Mouse (Mus musculus) neutrophil, adult 5-6 weeks (primary cell): ENCODE measurements around the gene Dyrk2. TPM values are rescaled to one million over a fixed set of nuclear protein-coding genes. Genes with fewer than 3 reads are reported as not detected.

Experiments
- ATAC-seq: fragments of 151-379, 151-347 bp; 2 replicates; pipeline ENCODE4 v1.8.0; 2017; ENCODE audit warnings: mild to moderate bottlenecking, moderate TSS enrichment; ENCODE audit not compliant: insufficient number of reproducible peaks, poor library complexity, low FRiP score, severe bottlenecking; ENCODE audit errors: extremely low read depth
- total RNA-seq: library from RNA; stranded (forward); fragments of 200-1000 nt; gene quantifications from 2 replicates; pipeline ENCODE4 v1.2.3, GENCODE M21; 2017

Dyrk2 gene
- 36.1 and 52.7 TPM in 2 replicates for total RNA-seq

GRCm38 (mm10) chr10:118870201-118870980 lies at the start of gene Dyrk2:
Dyrk2 (minus strand) TSS chr10:118870209.
- no peak for ATAC-seq

- ATAC-seq = no peak
Measured at GRCm38 (mm10) chr10:118902625-118903024, 32.6 kb upstream of the Dyrk2 start.

GRCm38 (mm10) chr10:118893645-118894044 lies 23.6 kb upstream of the Dyrk2 start:
- ATAC-seq = no peak

GRCm38 (mm10) chr10:118884126-118884525 lies 14.1 kb upstream of the Dyrk2 start:
- 0 out of 2 replicates have a peak, but pooled peaks have one; percentile 2 for ATAC-seq

DNA sequence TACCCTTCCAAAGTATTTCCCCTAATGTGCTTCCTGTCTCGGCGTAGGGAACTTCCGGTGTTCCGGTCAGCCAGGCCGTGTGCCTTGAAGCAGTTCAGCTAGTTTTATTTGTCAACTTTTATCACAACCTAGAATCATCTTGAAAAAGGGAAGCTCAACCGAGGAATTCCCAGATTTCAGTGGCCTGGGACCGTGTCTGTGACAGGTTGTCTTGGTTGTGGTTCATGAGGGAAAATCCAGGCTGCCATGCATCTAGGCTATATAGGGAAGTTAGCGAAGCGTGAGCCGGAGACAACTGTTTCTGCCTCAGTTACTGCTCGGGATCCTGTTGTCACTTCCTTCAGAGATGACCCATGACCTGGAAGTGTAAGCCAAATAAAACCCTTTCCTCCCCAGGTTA lies 13.3 kb upstream of the Dyrk2 start:
- ATAC-seq = no peak

GRCm38 (mm10) chr10:118882258-118882885 lies 12.4 kb upstream of the Dyrk2 start:
- peak; percentile 97 for ATAC-seq

DNA sequence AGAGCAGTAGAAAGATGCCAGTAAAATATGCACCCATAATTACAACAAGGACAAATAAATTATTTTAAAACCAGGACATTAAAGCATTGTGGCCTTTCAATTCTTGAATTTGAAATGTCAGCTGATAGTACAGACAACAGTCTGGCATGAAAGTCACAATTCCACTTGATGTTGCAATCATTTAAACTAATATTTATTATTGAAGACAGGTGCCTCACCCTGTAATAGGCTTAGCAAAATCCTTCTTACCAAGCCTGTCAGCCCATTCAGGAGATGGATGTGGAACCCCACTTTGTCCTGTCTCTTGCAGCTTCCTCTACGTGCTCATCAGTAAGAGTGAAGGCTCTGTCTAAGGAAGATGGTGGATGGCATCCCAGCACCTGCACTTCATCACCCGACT lies 10.8 kb upstream of the Dyrk2 start:
- no peak for ATAC-seq

- ATAC-seq = no peak
Measured at GRCm38 (mm10) chr10:118872196-118872595, 2.2 kb upstream of the Dyrk2 start.

DNA sequence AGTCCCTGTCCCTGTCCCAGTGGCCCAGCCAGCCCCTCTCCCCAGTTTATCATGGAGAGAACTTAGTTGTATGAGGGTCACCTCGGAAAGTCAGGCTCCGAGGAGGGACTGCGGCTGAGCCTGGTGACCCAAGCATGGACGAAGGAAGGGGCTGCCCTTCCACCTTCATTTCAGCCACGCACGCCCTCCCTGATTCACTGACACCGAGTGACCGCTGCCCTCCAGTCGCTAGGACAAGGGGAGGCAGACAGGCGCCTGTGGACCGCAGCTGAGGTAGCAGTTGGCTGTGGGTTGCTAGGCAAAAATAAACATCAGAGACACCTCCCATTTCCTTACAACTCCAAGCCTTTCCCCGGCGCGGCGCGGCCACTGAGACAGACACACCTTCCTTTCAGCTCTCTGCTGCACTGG lies 413 bp downstream of the Dyrk2 start:
- ATAC-seq = peak; percentile 76

DNA sequence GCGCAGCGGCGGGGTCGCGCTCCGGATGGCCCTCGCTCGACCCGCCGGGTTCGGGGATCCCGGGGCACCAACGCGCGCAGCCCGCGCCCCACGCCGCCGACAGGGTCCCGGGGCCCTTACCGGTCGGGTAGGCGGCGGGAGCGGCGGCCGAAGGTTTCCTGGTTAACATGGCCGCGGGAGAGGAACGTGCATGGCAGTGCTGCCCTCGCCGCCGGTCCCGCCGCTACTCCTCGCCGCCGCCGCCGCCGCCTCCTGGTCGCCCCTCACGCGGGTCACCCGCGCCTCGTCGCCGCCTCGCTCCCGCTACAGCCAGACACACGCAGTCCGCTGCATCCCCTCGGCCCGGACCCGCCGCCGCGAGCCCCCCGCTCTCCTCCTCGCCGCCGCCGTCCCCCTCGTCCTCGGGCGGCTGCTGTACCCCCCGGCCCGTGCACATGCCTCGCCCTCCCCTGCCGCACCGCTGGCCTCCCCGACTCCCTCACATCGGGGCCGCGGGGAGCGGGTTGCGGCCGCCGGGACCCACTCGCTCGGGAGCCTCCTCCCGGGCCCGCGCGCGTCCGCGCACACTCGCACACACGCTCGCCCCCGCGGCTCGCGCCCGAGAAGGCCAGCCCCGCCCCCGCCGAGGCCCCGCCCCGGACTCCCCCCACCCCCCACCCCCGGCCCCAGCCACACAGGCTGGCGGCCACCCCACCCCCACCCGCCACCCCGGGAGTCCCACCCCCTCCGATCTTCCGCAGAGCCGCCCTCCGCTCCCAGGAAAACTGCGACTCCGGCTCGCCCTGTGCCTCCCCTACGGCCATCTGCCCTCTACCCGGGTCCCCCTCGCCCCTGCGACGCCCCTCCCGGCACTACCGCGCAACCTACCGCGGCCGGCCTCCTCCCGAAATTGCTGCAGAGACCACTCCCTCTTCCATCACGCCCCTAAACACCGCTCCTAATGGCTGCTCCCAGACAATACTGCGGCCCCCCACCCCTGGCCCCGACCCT lies 1.1 kb downstream of the Dyrk2 start:
- peak; percentile 24 for ATAC-seq

DNA sequence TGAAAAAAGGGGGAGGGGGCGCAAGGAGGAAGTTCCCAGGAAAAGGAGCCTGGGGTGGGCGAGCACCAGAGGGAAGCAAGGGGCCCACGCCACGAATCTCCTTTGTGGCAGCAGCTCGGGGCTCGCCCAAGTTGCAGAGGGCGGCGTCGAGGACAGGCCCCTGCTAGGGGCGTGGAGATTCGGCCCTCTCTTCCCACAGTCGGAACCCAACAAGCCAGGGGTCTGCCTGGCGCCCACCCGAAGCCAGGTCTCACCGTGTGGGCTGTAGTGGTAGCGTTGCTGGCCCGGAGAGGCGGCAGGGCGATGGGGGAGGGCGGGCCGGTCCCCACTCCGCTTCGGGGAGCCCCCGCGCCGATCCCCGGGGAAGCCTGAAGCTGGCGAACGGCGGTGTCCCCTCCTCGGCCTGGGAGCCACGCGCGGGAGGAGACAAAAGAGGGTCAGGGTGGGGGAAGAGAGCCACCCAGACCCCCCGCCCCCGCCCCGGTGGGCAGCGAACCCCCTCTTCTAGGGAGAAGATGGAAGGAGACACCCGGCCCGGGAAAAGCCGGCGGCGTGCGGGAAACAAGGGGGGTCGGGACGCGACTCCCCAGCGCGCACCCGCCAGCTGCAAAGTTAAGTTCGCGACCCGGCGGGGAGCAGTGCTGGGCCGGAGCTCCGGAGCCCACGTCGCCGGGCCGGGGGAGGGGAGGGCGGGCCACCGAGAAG lies 2.0 kb downstream of the Dyrk2 start:
- ATAC-seq = peak; percentile 5; the same call in 1 of the 2 replicates

GRCm38 (mm10) chr10:118867304-118867895 lies 2.6 kb downstream of the Dyrk2 start:
- ATAC-seq = no peak

GRCm38 (mm10) chr10:118864976-118865375 lies 5.0 kb downstream of the Dyrk2 start:
- no peak for ATAC-seq

DNA sequence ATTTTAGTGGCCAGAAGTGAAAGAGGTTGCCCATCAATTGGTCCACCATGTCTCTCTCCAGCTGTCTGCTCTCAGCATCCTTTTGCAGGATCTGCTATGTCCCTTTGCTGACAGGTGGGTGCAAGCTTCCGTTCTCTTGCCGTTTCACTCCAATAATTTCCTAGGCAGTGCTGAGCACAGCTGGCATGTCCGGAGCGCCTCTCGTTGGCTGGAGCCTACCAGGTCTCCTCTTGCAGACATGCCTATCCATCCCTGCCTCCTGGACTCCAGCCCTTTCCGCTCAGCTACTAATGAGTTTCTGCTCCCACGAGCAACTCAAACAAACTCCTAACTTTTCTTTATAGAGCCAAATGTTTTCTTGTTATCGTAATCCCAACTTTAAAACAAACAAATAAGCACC lies 6.4 kb downstream of the Dyrk2 start:
- ATAC-seq = no peak

DNA sequence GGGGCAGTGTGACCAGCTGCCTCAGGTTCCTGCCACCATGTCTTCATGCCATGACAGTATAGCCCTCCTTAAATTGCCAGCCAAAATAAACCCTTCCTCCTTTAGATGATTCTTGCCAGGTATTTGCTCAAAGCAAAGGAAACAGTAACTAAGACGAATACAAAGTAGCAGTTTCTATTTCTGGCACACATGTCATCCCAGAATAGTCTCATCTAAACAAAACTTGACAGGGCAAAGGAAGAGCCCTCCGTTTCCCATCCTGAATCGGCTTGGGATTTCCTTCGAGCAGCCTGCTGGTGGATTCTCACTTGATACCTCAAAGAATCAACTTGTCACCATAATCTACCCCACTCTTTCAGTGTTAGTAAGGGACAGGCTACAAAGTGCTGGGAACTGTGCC lies 7.8 kb downstream of the Dyrk2 start:
- no peak for ATAC-seq

DNA sequence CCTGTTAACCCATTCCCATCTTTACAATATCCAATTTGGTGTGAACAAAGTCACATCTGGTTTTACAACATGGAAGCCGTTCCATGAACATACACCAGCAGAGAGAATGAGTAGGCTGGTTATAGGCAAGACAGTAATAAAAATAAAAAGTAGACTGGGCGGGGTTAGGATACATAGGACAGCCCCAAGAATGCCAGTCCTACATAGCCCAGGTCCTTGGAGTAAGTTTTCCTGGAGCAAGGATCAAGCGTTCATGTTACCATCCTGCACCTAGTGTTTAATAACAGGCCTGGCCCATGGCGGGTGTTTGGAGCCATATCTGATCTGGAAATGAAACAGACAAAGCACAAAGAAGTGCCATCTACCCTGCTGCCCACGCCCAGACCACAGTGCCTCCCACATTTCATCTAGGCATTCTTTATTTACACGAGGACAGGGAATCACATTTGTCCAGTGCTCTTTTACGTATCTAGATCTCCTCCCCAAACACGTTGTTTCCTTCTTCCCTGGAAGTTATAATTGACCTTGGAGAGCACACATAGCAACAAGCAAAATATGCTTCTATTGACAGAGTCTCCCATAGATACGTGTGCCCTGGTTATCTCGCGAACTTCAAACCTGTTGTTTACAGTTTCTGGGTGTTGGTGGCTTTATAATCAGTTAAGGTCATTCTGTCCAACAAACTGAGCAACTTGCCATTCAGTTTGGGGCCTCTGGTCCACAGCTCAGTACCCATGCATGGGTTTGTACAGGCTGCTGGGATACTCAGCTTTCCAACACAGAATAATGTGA lies 8.6 kb downstream of the Dyrk2 start:
- ATAC-seq = no peak

DNA sequence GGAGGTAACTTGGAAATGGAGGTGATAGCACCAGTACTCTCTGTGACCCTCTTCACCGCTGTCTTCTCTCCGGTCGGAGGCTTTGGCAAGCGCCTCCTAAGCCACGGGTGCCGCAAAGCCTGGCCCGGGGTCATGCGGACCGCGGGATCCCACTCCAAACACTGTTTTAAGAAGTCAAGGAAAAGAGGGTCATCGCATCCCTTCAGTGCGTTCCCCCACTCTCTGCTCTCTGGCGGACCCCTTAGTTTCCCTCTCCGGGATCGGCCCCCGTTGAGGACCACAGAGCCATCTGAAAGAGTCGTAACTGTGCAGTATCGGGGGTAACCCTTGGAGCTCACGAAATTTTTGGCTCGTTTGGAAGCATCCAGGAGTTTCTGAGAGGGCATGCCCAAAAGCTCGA lies 10.4 kb downstream of the Dyrk2 start:
- ATAC-seq = no peak

- no peak for ATAC-seq
Measured at GRCm38 (mm10) chr10:118854641-118855040, 15.4 kb downstream of the Dyrk2 start.
